Mouse (Mus musculus) intestine, embryonic 16.5 days (tissue): ENCODE measurements around the gene Gba. TPM values are rescaled to one million over a fixed set of nuclear protein-coding genes. Genes with fewer than 3 reads are reported as not detected.

Experiments used
- ATAC-seq: fragments of 200-750 bp; cut with Nextera tagmentation; 2 replicates; pipeline ENCODE4 v1.8.0; 2017; ENCODE audit warnings: moderate TSS enrichment, moderate library complexity
- H3K27ac ChIP-seq: fragments of 300-500 bp; sonication (generic); 2 replicates; pipeline ENCODE4 v1.5.1; 2014; ENCODE audit warnings: mild to moderate bottlenecking, low read length
- H3K27me3 ChIP-seq: fragments of 300-500 bp; sonication (generic); replicated peaks from 2 replicates; pipeline ENCODE4 v1.6.1; 2014; ENCODE audit warnings: low read length, control low read depth, mixed read lengths; ENCODE audit not compliant: control insufficient read depth, insufficient read depth
- H3K36me3 ChIP-seq: fragments of 300-500 bp; sonication (generic); 2 replicates; pipeline ENCODE4 v1.6.1; 2014; ENCODE audit warnings: low read length, control low read depth; ENCODE audit not compliant: control insufficient read depth, insufficient read depth
- H3K4me1 ChIP-seq: fragments of 300-500 bp; sonication (generic); 2 replicates; pipeline ENCODE4 v1.6.1; 2014; ENCODE audit warnings: low read length, control low read depth, mixed read lengths; ENCODE audit not compliant: control insufficient read depth, insufficient read depth
- H3K4me2 ChIP-seq: fragments of 300-500 bp; sonication (generic); 2 replicates; pipeline ENCODE4 v1.6.1; 2014; ENCODE audit warnings: low read depth, low read length, control low read depth
- H3K4me3 ChIP-seq: fragments of 300-500 bp; sonication (generic); 2 replicates; pipeline ENCODE4 v1.5.1; 2014; ENCODE audit warnings: mild to moderate bottlenecking, low read length
- H3K9ac ChIP-seq: fragments of 300-500 bp; sonication (generic); 2 replicates; pipeline ENCODE4 v1.6.1; 2014; ENCODE audit warnings: low read depth, low read length
- H3K9me3 ChIP-seq: fragments of 300-500 bp; sonication (generic); 2 replicates; pipeline ENCODE4 v1.6.1; 2016; ENCODE audit warnings: low read length, control low read depth; ENCODE audit not compliant: control insufficient read depth
- WGBS: fragments of 180-500 bp; shearing (Covaris S2); extraction: QIAGEN DNeasy Blood & Tissue Kit; methylation state at CpG from one replicate; pipeline ENCODE4 v1.1.7; 2014; 5-methylcytosine and 5-hydroxymethylcytosine counted together
- microRNA counts: library from miRNA; unstranded; fragments of <30 nt; microRNA quantifications from one replicate; lab custom pipeline; 2016
- microRNA-seq: library from miRNA; unstranded; fragments of <30 nt; microRNA quantifications from one replicate; pipeline ENCODE4, GENCODE M21; 2016
- polyA plus RNA-seq: library from polyadenylated mRNA; unstranded; fragments of >200 nt; fragmentation: Nextera tagmentation; extraction: Ambion mirVana; gene quantifications from 2 replicates; pipeline ENCODE4 v1.2.1, GENCODE M21; 2015

The Gba gene
- polyA plus RNA-seq, 1 experiment from 2014 or later, result 73.1 TPM

- ATAC-seq, result peak; percentile 19
- Histone ChIP-seq H3K4me3 (peak overlapping the region; percentile 9; the same call in 1 of the 2 replicates), H3K27me3 (no peaks in the 10 kb centered on the region), H3K27ac (0 out of 2 replicates have a peak overlapping the region, but pooled peaks have one; percentile 8), H3K4me1 (peaks cover 39% of the 10 kb centered on the region), H3K9me3 (no peaks in the 10 kb centered on the region), H3K4me2 (peak overlapping the region; percentile 24; the same call in 1 of the 2 replicates), H3K36me3 (no peaks in the 10 kb centered on the region), H3K9ac (peak overlapping the region; percentile 41)
- 11% methylated on average over 17 of the region's 17 CpGs for WGBS
Observed at GRCm38 (mm10) chr3:89251365-89251895, 48.7 kb downstream of the Gba start.

- H3K36me3 ChIP-seq, result no peaks in the 10 kb centered on the region
- H3K4me3 ChIP-seq, result no peak overlapping the region
- H3K27ac ChIP-seq, result no peak overlapping the region
- WGBS, result 78% methylated on average over 5 of the region's 5 CpGs
- H3K27me3 ChIP-seq, result no peaks in the 10 kb centered on the region
- H3K9me3 ChIP-seq, result no peaks in the 10 kb centered on the region
- H3K9ac ChIP-seq, result no peak overlapping the region
- ATAC-seq, result peak; percentile 12; the same call in 1 of the 2 replicates
- H3K4me1 ChIP-seq, result peaks cover 26% of the 10 kb centered on the region
- no peak overlapping the region for H3K4me2 ChIP-seq
Observed at GRCm38 (mm10) chr3:89254994-89255393, 52.3 kb downstream of the Gba start.

GRCm38 (mm10) chr3:89256177-89256576 is 53.4 kb downstream of the Gba start:
- 78% methylated on average over 5 of the region's 5 CpGs for WGBS
- H3K4me1 ChIP-seq, result peaks cover 18% of the 10 kb centered on the region

More at GRCm38 (mm10) chr3:89256177-89256576, 53.4 kb downstream of the Gba start:
- Histone ChIP-seq H3K27me3 (no peaks in the 10 kb centered on the region), H3K36me3 (no peaks in the 10 kb centered on the region), H3K9ac (no peak overlapping the region), H3K9me3 (no peaks in the 10 kb centered on the region), H3K4me2 (no peak overlapping the region), H3K4me3 (no peak overlapping the region), H3K27ac (no peak overlapping the region)
- ATAC-seq, result no peak

MicroRNAs within 50 kb of the gene (microRNA counts, 519-probe panel; counts per million panel counts)
- microRNA mmu-miR-92b (lab: Ali Mortazavi, UCI), result 1,523 counts per million, percentile 13 among the panel's probes with 10 or more counts

Small RNAs within 50 kb of the gene (microRNA-seq; reads per million reads assigned to microRNA genes)
- gene Mir92b, result 56.9 reads per million, percentile 41 among the genes with 10 or more reads in this experiment

Other genes with a start within 250 kb of the Gba start
- 31.0 and 34.2 TPM in 2 replicates for gene Rusc1, start 109.6 kb upstream of the Gba start, polyA plus RNA-seq
- gene Gm43738, start 101.8 kb upstream of the Gba start, polyA plus RNA-seq, result 0.09 TPM in 1 of 2 replicates, not detected in the other
- gene Fdps, start 101.0 kb upstream of the Gba start, polyA plus RNA-seq, result 625 and 664 TPM in 2 replicates
- gene Pklr, start 66.8 kb upstream of the Gba start, polyA plus RNA-seq, result 148 and 174 TPM in 2 replicates
- 2.0 TPM in 2 replicates for gene Hcn3, start 42.7 kb upstream of the Gba start, polyA plus RNA-seq
- gene Clk2, start 38.1 kb upstream of the Gba start, polyA plus RNA-seq, result 17.3 and 18.0 TPM in 2 replicates
- gene Scamp3, start 25.5 kb upstream of the Gba start, polyA plus RNA-seq, result 141 and 142 TPM in 2 replicates
- gene Fam189b, start 19.8 kb upstream of the Gba start, polyA plus RNA-seq, result 16.7 and 20.8 TPM in 2 replicates
- gene Thbs3, start 12.3 kb downstream of the Gba start, polyA plus RNA-seq, result 18.9 and 20.3 TPM in 2 replicates
- gene Mtx1, start 24.2 kb downstream of the Gba start, polyA plus RNA-seq, result 214 and 234 TPM in 2 replicates
- 13.2 and 13.4 TPM in 2 replicates for gene Muc1, start 26.1 kb downstream of the Gba start, polyA plus RNA-seq
- 316 and 334 TPM in 2 replicates for gene Krtcap2, start 43.0 kb downstream of the Gba start, polyA plus RNA-seq
- gene Trim46, start 43.4 kb downstream of the Gba start, polyA plus RNA-seq, result 3.9 TPM in 2 replicates
- gene Dpm3, start 56.4 kb downstream of the Gba start, polyA plus RNA-seq, result 119 and 126 TPM in 2 replicates
- gene Slc50a1, start 67.6 kb downstream of the Gba start, polyA plus RNA-seq, result 62.7 and 74.1 TPM in 2 replicates
- gene Efna1, start 78.2 kb downstream of the Gba start, polyA plus RNA-seq, result 62.9 and 69.6 TPM in 2 replicates
- gene Efna3, start 120.0 kb downstream of the Gba start, polyA plus RNA-seq, result 5.9 and 7.5 TPM in 2 replicates
- gene Efna4, start 135.1 kb downstream of the Gba start, polyA plus RNA-seq, result 12.1 and 14.1 TPM in 2 replicates
- 49.3 and 51.6 TPM in 2 replicates for gene Adam15, start 147.1 kb downstream of the Gba start, polyA plus RNA-seq
- gene Dcst2, start 159.0 kb downstream of the Gba start, polyA plus RNA-seq, result 2.8 and 5.0 TPM in 2 replicates
- gene Dcst1, start 162.3 kb downstream of the Gba start, polyA plus RNA-seq, result 3.5 and 5.0 TPM in 2 replicates
- 10.0 and 11.3 TPM in 2 replicates for gene Zbtb7b, start 191.8 kb downstream of the Gba start, polyA plus RNA-seq
- gene Lenep, start 199.9 kb downstream of the Gba start, polyA plus RNA-seq, result not detected in 2 replicates
- 44.5 and 53.2 TPM in 2 replicates for gene Flad1, start 208.9 kb downstream of the Gba start, polyA plus RNA-seq
- gene Cks1b, start 215.5 kb downstream of the Gba start, polyA plus RNA-seq, result 269 and 311 TPM in 2 replicates
- 85.4 and 89.1 TPM in 2 replicates for gene Shc1, start 215.5 kb downstream of the Gba start, polyA plus RNA-seq
- gene Pygo2, start 227.3 kb downstream of the Gba start, polyA plus RNA-seq, result 24.8 and 25.7 TPM in 2 replicates
- 45.1 and 46.6 TPM in 2 replicates for gene Pbxip1, start 233.8 kb downstream of the Gba start, polyA plus RNA-seq